Mouse (Mus musculus) common myeloid progenitor, adult 5-6 weeks (primary cell): ENCODE data around the gene Hnrnpul1. TPM values are rescaled to one million over a fixed set of nuclear protein-coding genes. Genes with fewer than 3 reads are reported as not detected.

Experiments used
- ATAC-seq: replicated peaks from 2 replicates; pipeline ENCODE4 v1.8.0; 2016; ENCODE audit warnings: low read depth, mild to moderate bottlenecking, moderate TSS enrichment, inconsistent platforms; ENCODE audit not compliant: poor library complexity, severe bottlenecking
- total RNA-seq: library from RNA; stranded (forward); fragments of 200-1000, 187-1606 nt; gene quantifications from 2 replicates; pipeline ENCODE4 v1.2.3, GENCODE M21; 2017

The Hnrnpul1 gene
- total RNA-seq, 1 experiment from 2014 or later: 173 TPM

DNA sequence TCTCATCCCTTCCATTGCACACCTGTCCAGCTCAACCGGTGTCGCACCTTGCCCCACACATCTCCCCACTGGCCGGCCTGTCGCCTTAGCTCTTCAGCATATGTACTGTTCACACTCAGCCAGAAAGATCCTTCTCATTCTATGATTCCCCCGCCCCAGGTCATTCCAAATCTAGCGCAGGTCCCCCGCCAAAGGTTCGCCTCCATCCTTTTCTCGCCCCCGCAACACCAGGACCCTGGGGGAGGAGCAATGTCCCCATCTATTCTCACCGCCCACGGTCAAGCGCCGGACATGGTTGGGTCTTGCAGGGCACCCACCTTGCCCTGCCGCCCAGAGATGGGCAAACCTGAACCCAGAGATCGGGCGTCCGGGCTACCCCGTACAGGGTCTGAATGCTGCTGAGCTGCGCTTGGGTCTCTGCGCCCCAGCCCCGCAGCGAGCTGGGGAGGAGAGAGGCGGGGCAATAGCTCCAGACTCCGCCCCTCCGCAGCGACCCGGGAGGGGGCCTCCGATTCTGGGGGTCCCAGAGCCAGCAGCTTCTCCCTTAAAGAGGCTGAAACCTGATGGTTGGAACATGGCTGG, 79.7 kb downstream of the Hnrnpul1 start, which contains the start of gene Tmem91:
Gene Tmem91 (minus strand): TSS at position 448 of the 582 bp plus-strand sequence.
- peak; percentile 43 for ATAC-seq

- ATAC-seq: peak; percentile 23
These were observed 80.3 kb downstream of the Hnrnpul1 start for GRCm38 (mm10) chr7:25674297-25674696.

DNA sequence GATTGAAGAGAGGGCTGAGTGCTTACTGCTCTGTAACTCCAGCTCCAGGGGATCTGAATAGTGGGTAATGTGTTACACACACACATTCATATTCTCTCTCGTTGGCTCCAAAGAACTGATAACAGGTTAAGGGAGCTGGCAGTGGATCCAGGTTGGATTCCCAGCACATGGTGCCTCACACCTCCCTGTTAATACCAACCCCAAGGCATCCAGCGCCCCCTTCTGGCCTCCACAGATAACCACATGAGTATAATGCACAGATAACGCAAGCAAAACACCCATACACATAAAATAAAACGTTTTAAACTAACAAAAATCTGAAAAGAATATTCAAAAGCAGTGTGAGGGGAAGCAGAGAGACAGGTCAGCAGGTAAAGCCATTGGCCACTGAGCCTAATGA, 82.1 kb downstream of the Hnrnpul1 start:
- no peak for ATAC-seq

- no peak for ATAC-seq
These were observed 82.9 kb downstream of the Hnrnpul1 start for GRCm38 (mm10) chr7:25671686-25672085.

Other genes with a start within 250 kb of the Hnrnpul1 start
- gene Ceacam2, start 214.9 kb downstream of the Hnrnpul1 start, total RNA-seq: not detected in 2 replicates
- not detected in 2 replicates for gene Erich4, start 138.9 kb downstream of the Hnrnpul1 start, total RNA-seq
- gene Dmac2, start 135.3 kb downstream of the Hnrnpul1 start, total RNA-seq: 37.2 and 42.5 TPM in 2 replicates
- gene B3gnt8, start 128.1 kb downstream of the Hnrnpul1 start, total RNA-seq: 3.4 and 4.2 TPM in 2 replicates
- 41.1 and 43.8 TPM in 2 replicates for gene Bckdha, start 95.8 kb downstream of the Hnrnpul1 start, total RNA-seq
- 55.1 and 57.4 TPM in 2 replicates for gene Exosc5, start 95.6 kb downstream of the Hnrnpul1 start, total RNA-seq
- gene Tmem91, start 79.6 kb downstream of the Hnrnpul1 start, total RNA-seq: 0.46 and 0.87 TPM in 2 replicates
- gene B9d2, start 74.0 kb downstream of the Hnrnpul1 start, total RNA-seq: 39.3 and 60.3 TPM in 2 replicates
- 47.9 and 84.6 TPM in 2 replicates for gene Tgfb1, start 67.8 kb downstream of the Hnrnpul1 start, total RNA-seq
- 11.9 and 17.5 TPM in 2 replicates for gene Ccdc97, start 35.7 kb downstream of the Hnrnpul1 start, total RNA-seq
- 0.96 and 4.0 TPM in 2 replicates for gene Axl, start 33.9 kb upstream of the Hnrnpul1 start, total RNA-seq
- gene Cyp2s1, start 62.2 kb upstream of the Hnrnpul1 start, total RNA-seq: 0.27 and 0.29 TPM in 2 replicates
- not detected in 2 replicates for gene Cyp2b10, start 142.9 kb upstream of the Hnrnpul1 start, total RNA-seq